Mouse (Mus musculus) heart, adult 2 months (tissue): ENCODE data around the gene Ncbp3. TPM values are rescaled to one million over a fixed set of nuclear protein-coding genes. Genes with fewer than 3 reads are reported as not detected.

Experiments
- DNase-seq, 2 experiments: peaks; one replicate each; pipeline ENCODE4 v3.0.0; 2021
- H3K27ac ChIP-seq: fragments of 200-600 bp; 2 replicates; pipeline ENCODE4 v1.8.1; 2022
- H3K27me3 ChIP-seq: fragments of 200-500 bp; 2 replicates; pipeline ENCODE4 v1.6.1; 2012; ENCODE audit warnings: mild to moderate bottlenecking, low read length, inconsistent platforms, mixed read lengths; ENCODE audit not compliant: control insufficient read depth, insufficient read depth
- H3K36me3 ChIP-seq: fragments of 200-500 bp; 2 replicates; pipeline ENCODE4 v1.6.1; 2012; ENCODE audit warnings: low read length, inconsistent platforms; ENCODE audit not compliant: control insufficient read depth, insufficient read depth
- H3K4me1 ChIP-seq: fragments of 200-500 bp; 2 replicates; pipeline ENCODE4 v1.6.1; 2011; ENCODE audit warnings: low read length; ENCODE audit not compliant: control insufficient read depth, insufficient read depth
- H3K4me3 ChIP-seq: fragments of 200-600 bp; 2 replicates; pipeline ENCODE4 v1.8.1; 2022
- H3K79me2 ChIP-seq: fragments of 200-500 bp; replicated peaks from 2 replicates; pipeline ENCODE4 v1.6.1; 2012; ENCODE audit warnings: mild to moderate bottlenecking, inconsistent platforms, low read length, moderate library complexity, mixed read lengths; ENCODE audit not compliant: control insufficient read depth, insufficient read depth
- H3K9ac ChIP-seq: fragments of 200-500 bp; 2 replicates; pipeline ENCODE4 v1.6.1; 2012; ENCODE audit warnings: low read depth, mild to moderate bottlenecking, control low read depth, inconsistent platforms, low read length, mixed read lengths
- CTCF ChIP-seq: fragments of 200-600 bp; IDR thresholded peaks from 2 replicates; pipeline ENCODE4 v1.8.1; 2022; ENCODE audit warnings: antibody characterized with exemption, mild to moderate bottlenecking, moderate library complexity
- EP300 ChIP-seq: fragments of 200-500 bp; IDR thresholded peaks from 2 replicates; pipeline ENCODE4 v1.6.1; 2011; ENCODE audit warnings: low read depth, low read length, control low read depth; ENCODE audit not compliant: insufficient read depth
- POLR2A ChIP-seq: fragments of 200-500 bp; IDR thresholded peaks from 2 replicates; pipeline ENCODE4 v1.6.1; 2011; ENCODE audit warnings: mild to moderate bottlenecking, low read depth, low read length, control low read depth; ENCODE audit not compliant: insufficient read depth
- WGBS: fragments of 180-500 bp; shearing (Covaris S2); methylation state at CpG from one replicate; pipeline ENCODE4 v1.1.7; 2018; 5-methylcytosine and 5-hydroxymethylcytosine counted together
- intact Hi-C: fragments of 180-260 bp; cut with DNase I; formaldehyde crosslinking; loops from one replicate; pipeline ENCODE4 v1.15.1; 2025
- polyA plus RNA-seq: library from polyadenylated mRNA; depleted of rRNA; stranded (reverse); fragments of >200 nt; gene quantifications from 2 replicates; pipeline ENCODE4 v1.2.3, GENCODE M21; 2012
- total RNA-seq, 2 experiments: library from RNA; stranded (reverse); gene quantifications; 2 replicates each; pipeline ENCODE4 v1.2.3; 2021

Ncbp3 gene
- total and polyA plus RNA-seq, 3 experiments, result 2.0 to 5.7 (median 5.6) TPM

- intact Hi-C loops, result loop anchor here (1.0 to 5.0 kb wide), 2 partner anchors 42 to 121 kb away; no protein-coding TSS in a partner anchor
- peak overlapping the region; percentile 97 for H3K27ac ChIP-seq
- H3K4me3 ChIP-seq, result peak overlapping the region; percentile 73
- 2% methylated on average over 55 of the region's 55 CpGs for WGBS
- TF ChIP-seq EP300, result no peak
- no peak for TF ChIP-seq CTCF
- TF ChIP-seq POLR2A, result no peak
- peaks cover 9% of the 10 kb centered on the region for H3K36me3 ChIP-seq
- H3K79me2 ChIP-seq, result no peaks in the 10 kb centered on the region; the same call in 1 of the 2 replicates
- H3K27me3 ChIP-seq, result no peaks in the 10 kb centered on the region
- no peak for DNase-seq
- peaks cover 6% of the 10 kb centered on the region; the same call in 1 of the 2 replicates for H3K4me1 ChIP-seq
- H3K9ac ChIP-seq, result peak overlapping the region; percentile 95
These were observed 670 bp downstream of the Ncbp3 start for GRCm38 (mm10) chr11:73048030-73048876.

GRCm38 (mm10) chr11:73049335-73049734 lies 1.8 kb downstream of the Ncbp3 start:
- peak; percentile 66 to 83 for DNase-seq
- H3K9ac ChIP-seq, result no peak overlapping the region
- 3% methylated on average over 4 of the region's 4 CpGs for WGBS
- no peak overlapping the region; the same call in 1 of the 2 replicates for H3K27ac ChIP-seq
- no peak for TF ChIP-seq POLR2A
- TF ChIP-seq EP300, result 0 out of 2 replicates have a peak, but pooled peaks have one; percentile 36
- peak; percentile 96 for TF ChIP-seq CTCF
- peaks cover 11% of the 10 kb centered on the region for H3K36me3 ChIP-seq
- peaks cover 6% of the 10 kb centered on the region; the same call in 1 of the 2 replicates for H3K4me1 ChIP-seq
- intact Hi-C loops, result loop anchor here (5.0 kb wide), 1 partner anchor 122 kb away; no protein-coding TSS in a partner anchor
- no peaks in the 10 kb centered on the region for H3K27me3 ChIP-seq
- H3K79me2 ChIP-seq, result peaks cover 2% of the 10 kb centered on the region
- H3K4me3 ChIP-seq, result no peak overlapping the region

DNA sequence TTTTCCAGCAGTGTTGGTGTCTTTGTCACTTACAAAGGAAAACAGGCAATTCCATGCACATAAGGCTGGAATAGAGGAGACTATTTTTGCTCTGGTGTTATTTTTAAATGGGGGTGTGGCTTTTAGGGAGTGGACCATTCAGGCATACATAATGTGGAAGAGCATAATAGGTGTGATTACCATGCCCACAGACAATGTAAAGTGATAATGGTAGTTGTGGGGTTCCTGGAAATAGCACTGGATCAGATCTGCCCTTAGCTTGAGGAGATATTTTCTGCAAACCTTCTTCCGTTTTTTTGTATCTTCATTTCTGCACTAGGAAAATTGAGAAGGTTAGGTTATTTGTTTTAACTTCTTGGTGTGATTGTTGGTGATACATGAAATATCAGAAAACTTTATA lies 5.2 kb downstream of the Ncbp3 start:
- no peak overlapping the region for H3K27ac ChIP-seq
- H3K4me1 ChIP-seq, result peaks cover 6% of the 10 kb centered on the region; the same call in 1 of the 2 replicates
- intact Hi-C loops, result no loop called here
- H3K27me3 ChIP-seq, result no peaks in the 10 kb centered on the region
- no peak overlapping the region for H3K4me3 ChIP-seq
- peaks cover 2% of the 10 kb centered on the region for H3K79me2 ChIP-seq
- TF ChIP-seq EP300, result no peak
- no peak for TF ChIP-seq CTCF
- TF ChIP-seq POLR2A, result no peak
- H3K9ac ChIP-seq, result no peak overlapping the region
- DNase-seq, result no peak
- peaks cover 11% of the 10 kb centered on the region for H3K36me3 ChIP-seq
- WGBS, result 89% methylated on average over 1 of the region's 1 CpGs

GRCm38 (mm10) chr11:73057701-73058100 lies 10.1 kb downstream of the Ncbp3 start:
- no peaks in the 10 kb centered on the region for H3K4me1 ChIP-seq
- peaks cover 3% of the 10 kb centered on the region for H3K36me3 ChIP-seq
- intact Hi-C loops, result no loop called here
- 49% methylated on average over 5 of the region's 5 CpGs for WGBS
- H3K9ac ChIP-seq, result no peak overlapping the region
- H3K27ac ChIP-seq, result no peak overlapping the region
- no peak for DNase-seq
- TF ChIP-seq POLR2A (no peak), EP300 (no peak), CTCF (no peak)
- no peak overlapping the region for H3K4me3 ChIP-seq
- peaks cover 7% of the 10 kb centered on the region; the same call in 1 of the 2 replicates for H3K79me2 ChIP-seq
- no peaks in the 10 kb centered on the region for H3K27me3 ChIP-seq

GRCm38 (mm10) chr11:73059630-73060029 lies 12.0 kb downstream of the Ncbp3 start:
- Histone ChIP-seq H3K27ac (no peak overlapping the region), H3K9ac (no peak overlapping the region), H3K4me1 (no peaks in the 10 kb centered on the region), H3K4me3 (no peak overlapping the region), H3K79me2 (peaks cover 5% of the 10 kb centered on the region; the same call in 1 of the 2 replicates), H3K27me3 (no peaks in the 10 kb centered on the region), H3K36me3 (no peaks in the 10 kb centered on the region; the same call in none of the 2 replicates)
- intact Hi-C loops, result no loop called here
- no peak for DNase-seq
- TF ChIP-seq CTCF (no peak), POLR2A (no peak), EP300 (no peak)
- WGBS, result 92% methylated on average over 3 of the region's 3 CpGs

GRCm38 (mm10) chr11:73061413-73061812 lies 13.8 kb downstream of the Ncbp3 start:
- Histone ChIP-seq H3K9ac (no peak overlapping the region), H3K4me1 (no peaks in the 10 kb centered on the region), H3K79me2 (peaks cover 5% of the 10 kb centered on the region; the same call in 1 of the 2 replicates), H3K36me3 (no peaks in the 10 kb centered on the region; the same call in 1 of the 2 replicates), H3K27me3 (no peaks in the 10 kb centered on the region), H3K4me3 (no peak overlapping the region), H3K27ac (no peak overlapping the region)
- DNase-seq, result no peak
- TF ChIP-seq POLR2A, result no peak
- TF ChIP-seq EP300, result no peak
- no peak for TF ChIP-seq CTCF
- WGBS, result 59% methylated on average over 3 of the region's 3 CpGs
- intact Hi-C loops, result no loop called here
